Mouse (Mus musculus): Measurements from ENCODE around the gene Ctdspl. TPM values are rescaled to one million over a fixed set of nuclear protein-coding genes. Genes with fewer than 3 reads are reported as not detected.

Ctdspl gene
- polyA plus RNA-seq, 1 experiment from 2014 or later, result 2.7 TPM

GRCm38 (mm10) chr9:119007266-119007665 lies 81.0 kb downstream of the Ctdspl start:
- Histone ChIP-seq H3K9ac (no peak overlapping the region), H3K4me2 (no peak overlapping the region), H3K36me3 (0 out of 2 replicates have a peak, but pooled peaks cover 4% of the 10 kb centered on the region), H3K4me3 (replicated peaks) (no peak overlapping the region), H3K9me3 (replicated peaks) (no peaks in the 10 kb centered on the region), H3K4me1 (replicated peaks) (peaks cover 31% of the 10 kb centered on the region), H3K27me3 (no peaks in the 10 kb centered on the region), H3K27ac (no peak overlapping the region)
- DNase-seq (no peak), ATAC-seq (ENCODE audit: low read depth) (no peak)
- WGBS (ENCODE audit: insufficient replicate concordance), result 83% methylated on average over 10 of the region's 10 CpGs

GRCm38 (mm10) chr9:119008871-119009270 lies 82.6 kb downstream of the Ctdspl start:
- Histone ChIP-seq H3K4me1 (replicated peaks) (peaks cover 19% of the 10 kb centered on the region), H3K27ac (no peak overlapping the region), H3K27me3 (no peaks in the 10 kb centered on the region), H3K9me3 (replicated peaks) (no peaks in the 10 kb centered on the region), H3K4me3 (replicated peaks) (no peak overlapping the region), H3K36me3 (peaks cover 12% of the 10 kb centered on the region; the same call in 1 of the 2 replicates), H3K4me2 (no peak overlapping the region), H3K9ac (no peak overlapping the region)
- WGBS (ENCODE audit: insufficient replicate concordance), result 56% methylated on average over 7 of the region's 7 CpGs
- DNase-seq (no peak), ATAC-seq (ENCODE audit: low read depth) (no peak)

- ATAC-seq (ENCODE audit: low read depth), result no peak
Measured at GRCm38 (mm10) chr9:119010156-119010710, 84.0 kb downstream of the Ctdspl start.

GRCm38 (mm10) chr9:119016785-119017507 lies 90.7 kb downstream of the Ctdspl start:
- Histone ChIP-seq H3K36me3 (peaks cover 19% of the 10 kb centered on the region), H3K9me3 (replicated peaks) (no peaks in the 10 kb centered on the region), H3K9ac (no peak overlapping the region), H3K27me3 (no peaks in the 10 kb centered on the region), H3K4me1 (replicated peaks) (no peaks in the 10 kb centered on the region), H3K4me2 (no peak overlapping the region), H3K4me3 (replicated peaks) (no peak overlapping the region), H3K27ac (no peak overlapping the region)
- DNase-seq, result no peak
- no peak for ATAC-seq (ENCODE audit: low read depth)
- WGBS (ENCODE audit: insufficient replicate concordance), result 70% methylated on average over 7 of the region's 7 CpGs

More at GRCm38 (mm10) chr9:119010156-119010710, 84.0 kb downstream of the Ctdspl start:
- Histone ChIP-seq H3K9me3 (replicated peaks) (no peaks in the 10 kb centered on the region), H3K9ac (no peak overlapping the region), H3K27me3 (no peaks in the 10 kb centered on the region), H3K4me3 (replicated peaks) (no peak overlapping the region), H3K27ac (no peak overlapping the region), H3K4me1 (replicated peaks) (peaks cover 5% of the 10 kb centered on the region), H3K4me2 (no peak overlapping the region), H3K36me3 (peaks cover 16% of the 10 kb centered on the region; the same call in 1 of the 2 replicates)
- no peak for DNase-seq
- 84% methylated on average over 13 of the region's 13 CpGs for WGBS (ENCODE audit: insufficient replicate concordance)

GRCm38 (mm10) chr9:119021731-119022130 lies 95.5 kb downstream of the Ctdspl start:
- WGBS (ENCODE audit: insufficient replicate concordance), result 65% methylated on average over 7 of the region's 7 CpGs
- no peak overlapping the region for H3K4me3 ChIP-seq (replicated peaks)
- H3K4me1 ChIP-seq (replicated peaks), result peaks cover 7% of the 10 kb centered on the region
- no peak overlapping the region for H3K27ac ChIP-seq
- H3K9me3 ChIP-seq (replicated peaks), result no peaks in the 10 kb centered on the region
- ATAC-seq (ENCODE audit: low read depth) (no peak), DNase-seq (no peak)
- no peaks in the 10 kb centered on the region for H3K27me3 ChIP-seq
- no peak overlapping the region for H3K9ac ChIP-seq
- H3K36me3 ChIP-seq, result peaks cover 4% of the 10 kb centered on the region
- no peak overlapping the region for H3K4me2 ChIP-seq

- H3K9me3 ChIP-seq (replicated peaks), result no peaks in the 10 kb centered on the region
- no peak for ATAC-seq (ENCODE audit: low read depth)
- no peak overlapping the region for H3K27ac ChIP-seq
- no peaks in the 10 kb centered on the region for H3K27me3 ChIP-seq
- DNase-seq, result no peak
- H3K4me1 ChIP-seq (replicated peaks), result peaks cover 7% of the 10 kb centered on the region
- no peak overlapping the region for H3K9ac ChIP-seq
- no peak overlapping the region for H3K4me3 ChIP-seq (replicated peaks)
- H3K36me3 ChIP-seq, result peaks cover 9% of the 10 kb centered on the region
- WGBS (ENCODE audit: insufficient replicate concordance), result 58% methylated on average over 6 of the region's 6 CpGs
- H3K4me2 ChIP-seq, result no peak overlapping the region
Measured at GRCm38 (mm10) chr9:119025263-119025662, 99.0 kb downstream of the Ctdspl start.

GRCm38 (mm10) chr9:119025832-119026331 lies 99.6 kb downstream of the Ctdspl start:
- Histone ChIP-seq H3K36me3 (0 out of 2 replicates have a peak, but pooled peaks cover 7% of the 10 kb centered on the region), H3K4me2 (no peak overlapping the region), H3K4me3 (replicated peaks) (no peak overlapping the region), H3K9me3 (replicated peaks) (no peaks in the 10 kb centered on the region), H3K9ac (no peak overlapping the region), H3K27ac (no peak overlapping the region), H3K4me1 (replicated peaks) (peaks cover 7% of the 10 kb centered on the region), H3K27me3 (no peaks in the 10 kb centered on the region)
- DNase-seq, result no peak
- ATAC-seq (ENCODE audit: low read depth), result no peak
- 86% methylated on average over 7 of the region's 7 CpGs for WGBS (ENCODE audit: insufficient replicate concordance)

GRCm38 (mm10) chr9:119027337-119027736 lies 101.1 kb downstream of the Ctdspl start:
- DNase-seq (no peak), ATAC-seq (ENCODE audit: low read depth) (no peak)
- Histone ChIP-seq H3K27me3 (no peaks in the 10 kb centered on the region), H3K27ac (no peak overlapping the region), H3K9me3 (replicated peaks) (no peaks in the 10 kb centered on the region), H3K9ac (no peak overlapping the region), H3K4me3 (replicated peaks) (no peak overlapping the region), H3K4me1 (replicated peaks) (peaks cover 7% of the 10 kb centered on the region), H3K4me2 (no peak overlapping the region), H3K36me3 (0 out of 2 replicates have a peak, but pooled peaks cover 14% of the 10 kb centered on the region)
- 84% methylated on average over 7 of the region's 7 CpGs for WGBS (ENCODE audit: insufficient replicate concordance)

- Histone ChIP-seq H3K9me3 (replicated peaks) (no peaks in the 10 kb centered on the region), H3K4me1 (replicated peaks) (peaks cover 7% of the 10 kb centered on the region), H3K9ac (no peak overlapping the region), H3K4me2 (no peak overlapping the region), H3K27me3 (no peaks in the 10 kb centered on the region), H3K4me3 (replicated peaks) (no peak overlapping the region), H3K27ac (no peak overlapping the region), H3K36me3 (peaks cover 21% of the 10 kb centered on the region)
- ATAC-seq (ENCODE audit: low read depth) (no peak), DNase-seq (no peak)
- WGBS (ENCODE audit: insufficient replicate concordance), result 84% methylated on average over 27 of the region's 27 CpGs
Measured at GRCm38 (mm10) chr9:119028226-119029195, 102.3 kb downstream of the Ctdspl start.

- no peak overlapping the region for H3K4me3 ChIP-seq (replicated peaks)
- DNase-seq (no peak), ATAC-seq (ENCODE audit: low read depth) (no peak)
- no peaks in the 10 kb centered on the region for H3K4me1 ChIP-seq (replicated peaks)
- H3K27ac ChIP-seq, result no peak overlapping the region
- H3K27me3 ChIP-seq, result no peaks in the 10 kb centered on the region
- H3K4me2 ChIP-seq, result no peak overlapping the region
- H3K9me3 ChIP-seq (replicated peaks), result no peaks in the 10 kb centered on the region
- H3K9ac ChIP-seq, result no peak overlapping the region
- peaks cover 29% of the 10 kb centered on the region for H3K36me3 ChIP-seq
- 70% methylated on average over 7 of the region's 7 CpGs for WGBS (ENCODE audit: insufficient replicate concordance)
Measured at GRCm38 (mm10) chr9:119029568-119029967, 103.3 kb downstream of the Ctdspl start.

GRCm38 (mm10) chr9:119031038-119031437 lies 104.8 kb downstream of the Ctdspl start:
- no peak overlapping the region for H3K4me3 ChIP-seq (replicated peaks)
- H3K9ac ChIP-seq, result no peak overlapping the region
- no peaks in the 10 kb centered on the region for H3K9me3 ChIP-seq (replicated peaks)
- WGBS (ENCODE audit: insufficient replicate concordance), result 67% methylated on average over 4 of the region's 4 CpGs
- H3K27me3 ChIP-seq, result no peaks in the 10 kb centered on the region
- H3K4me2 ChIP-seq, result no peak overlapping the region
- H3K36me3 ChIP-seq, result peaks cover 29% of the 10 kb centered on the region
- no peak for DNase-seq
- no peaks in the 10 kb centered on the region; the same call in 1 of the 2 replicates for H3K4me1 ChIP-seq (replicated peaks)
- H3K27ac ChIP-seq, result no peak overlapping the region
- no peak for ATAC-seq (ENCODE audit: low read depth)
